Mouse (Mus musculus) limb, embryonic 14.5 days (tissue): ENCODE measurements around the gene Capn8. TPM values are rescaled to one million over a fixed set of nuclear protein-coding genes. Genes with fewer than 3 reads are reported as not detected.
"Not testable (repeated sequence)": the region's sequence is repeated elsewhere in the genome, so short reads cannot be mapped to it uniquely, and the experiment has no call there.

Experiments
- ATAC-seq: fragments of 200-750 bp; cut with Nextera tagmentation; 2 replicates; pipeline ENCODE4 v1.8.0; 2017; ENCODE audit warnings: low read depth, moderate number of reproducible peaks, moderate TSS enrichment; ENCODE audit not compliant: low FRiP score
- DNase-seq: peaks from one replicate; pipeline ENCODE4 v3.0.0-alpha.2; 2015; ENCODE audit warnings: low spot score
- H3K27ac ChIP-seq: fragments of 300-500 bp; sonication (generic); replicated peaks from 2 replicates; pipeline ENCODE4 v1.5.1; 2014; ENCODE audit warnings: low read depth, mild to moderate bottlenecking, low read length, moderate library complexity, mixed read lengths
- H3K27me3 ChIP-seq: fragments of 300-500 bp; sonication (generic); 2 replicates; pipeline ENCODE4 v1.6.1; 2014; ENCODE audit warnings: low read length, mixed read lengths; ENCODE audit not compliant: control insufficient read depth, insufficient read depth
- H3K36me3 ChIP-seq: fragments of 300-500 bp; sonication (generic); 2 replicates; pipeline ENCODE4 v1.6.1; 2014; ENCODE audit warnings: mild to moderate bottlenecking, low read length, moderate library complexity, mixed read lengths; ENCODE audit not compliant: control insufficient read depth, insufficient read depth
- H3K4me1 ChIP-seq: fragments of 300-500 bp; sonication (generic); 2 replicates; pipeline ENCODE4 v1.6.1; 2014; ENCODE audit warnings: antibody characterized with exemption, low read length, mixed read lengths; ENCODE audit not compliant: control insufficient read depth, insufficient read depth
- H3K4me2 ChIP-seq: fragments of 300-500 bp; sonication (generic); replicated peaks from 2 replicates; pipeline ENCODE4 v1.6.1; 2014; ENCODE audit warnings: low read depth, mild to moderate bottlenecking, low read length, moderate library complexity; ENCODE audit not compliant: severe bottlenecking
- H3K4me3 ChIP-seq: fragments of 300-500 bp; sonication (generic); replicated peaks from 2 replicates; pipeline ENCODE4 v1.5.1; 2014; ENCODE audit warnings: low read length
- H3K9ac ChIP-seq: fragments of 300-500 bp; sonication (generic); 2 replicates; pipeline ENCODE4 v1.6.1; 2014; ENCODE audit warnings: mild to moderate bottlenecking, low read depth, low read length, moderate library complexity; ENCODE audit not compliant: severe bottlenecking
- H3K9me3 ChIP-seq: fragments of 300-500 bp; sonication (generic); 2 replicates; pipeline ENCODE4 v1.6.1; 2016; ENCODE audit warnings: low read length; ENCODE audit not compliant: control insufficient read depth
- POLR2A ChIP-seq: fragments of 200-500 bp; IDR thresholded peaks from 2 replicates; pipeline ENCODE4 v1.8.0; 2012; ENCODE audit warnings: inconsistent platforms, mild to moderate bottlenecking, moderate library complexity, borderline replicate concordance; ENCODE audit not compliant: insufficient read depth, insufficient read length; ENCODE audit errors: extremely low read depth
- WGBS: fragments of 180-500 bp; shearing (Covaris S2); extraction: QIAGEN DNeasy Blood & Tissue Kit; methylation state at CpG from one replicate; pipeline ENCODE4 v1.1.7; 2014; 5-methylcytosine and 5-hydroxymethylcytosine counted together
- polyA plus RNA-seq, 2 experiments: library from polyadenylated mRNA; depleted of rRNA in 1 of 2; stranded (reverse) in 1 of 2; unstranded in 1 of 2; fragments of >200 nt; fragmentation: Nextera tagmentation in 1 of 2; extraction: Ambion mirVana in 1 of 2; gene quantifications; 2 replicates each; pipeline versions ENCODE4 v1.2.1 to v1.2.3; 2012 to 2014

Gene Capn8
- polyA plus RNA-seq, 2 experiments, result 0.08 TPM; not detected in 1

GRCm38 (mm10) chr1:182639456-182639855 is 74.6 kb downstream of the Capn8 start:
- DNase-seq, result no peak
- TF ChIP-seq POLR2A, result no peak
- H3K4me3 ChIP-seq, result no peak overlapping the region
- WGBS, result 77% methylated on average over 5 of the region's 5 CpGs
- H3K4me2 ChIP-seq, result no peak overlapping the region
- H3K27me3 ChIP-seq, result no peaks in the 10 kb centered on the region
- no peaks in the 10 kb centered on the region for H3K36me3 ChIP-seq
- no peak for ATAC-seq
- peaks cover 5% of the 10 kb centered on the region; the same call in 1 of the 2 replicates for H3K4me1 ChIP-seq
- H3K9ac ChIP-seq, result no peak overlapping the region
- no peaks in the 10 kb centered on the region for H3K9me3 ChIP-seq
- H3K27ac ChIP-seq, result no peak overlapping the region

GRCm38 (mm10) chr1:182640094-182640493 is 75.3 kb downstream of the Capn8 start:
- Histone ChIP-seq H3K9me3 (no peaks in the 10 kb centered on the region), H3K9ac (no peak overlapping the region), H3K36me3 (no peaks in the 10 kb centered on the region), H3K4me1 (peaks cover 5% of the 10 kb centered on the region; the same call in 1 of the 2 replicates), H3K4me3 (no peak overlapping the region), H3K27me3 (no peaks in the 10 kb centered on the region), H3K4me2 (no peak overlapping the region), H3K27ac (no peak overlapping the region)
- TF ChIP-seq POLR2A, result no peak
- WGBS, result 59% methylated on average over 4 of the region's 4 CpGs
- ATAC-seq (no peak), DNase-seq (no peak)

GRCm38 (mm10) chr1:182642779-182643178 is 78.0 kb downstream of the Capn8 start:
- no peak for ATAC-seq
- no peak for TF ChIP-seq POLR2A
- DNase-seq, result no peak
- Histone ChIP-seq H3K4me1 (peaks cover 5% of the 10 kb centered on the region; the same call in 1 of the 2 replicates), H3K4me3 (no peak overlapping the region), H3K9ac (no peak overlapping the region; the same call in 1 of the 2 replicates), H3K36me3 (no peaks in the 10 kb centered on the region), H3K27me3 (no peaks in the 10 kb centered on the region), H3K27ac (no peak overlapping the region), H3K4me2 (no peak overlapping the region), H3K9me3 (no peaks in the 10 kb centered on the region)
- WGBS, result 50% methylated on average over 2 of the region's 2 CpGs

GRCm38 (mm10) chr1:182644418-182644817 is 79.6 kb downstream of the Capn8 start:
- H3K4me1 ChIP-seq, H3K9me3 ChIP-seq, H3K27ac ChIP-seq, ATAC-seq, H3K4me3 ChIP-seq, DNase-seq, H3K9ac ChIP-seq, H3K4me2 ChIP-seq, H3K36me3 ChIP-seq, H3K27me3 ChIP-seq: not testable (repeated sequence)
- WGBS, result 87% methylated on average over 8 of the region's 8 CpGs

GRCm38 (mm10) chr1:182645211-182645668 is 80.4 kb downstream of the Capn8 start:
- Histone ChIP-seq H3K27ac (no peak overlapping the region), H3K4me1 (peaks cover 5% of the 10 kb centered on the region; the same call in 1 of the 2 replicates), H3K9ac (no peak overlapping the region), H3K27me3 (no peaks in the 10 kb centered on the region), H3K36me3 (no peaks in the 10 kb centered on the region), H3K4me2 (no peak overlapping the region), H3K9me3 (no peaks in the 10 kb centered on the region), H3K4me3 (no peak overlapping the region)
- DNase-seq (no peak), ATAC-seq (no peak)
- 74% methylated on average over 6 of the region's 6 CpGs for WGBS
- TF ChIP-seq POLR2A, result no peak

- no peak for ATAC-seq
- peaks cover 5% of the 10 kb centered on the region; the same call in 1 of the 2 replicates for H3K4me1 ChIP-seq
- no peak for TF ChIP-seq POLR2A
- H3K27ac ChIP-seq, result no peak overlapping the region
- H3K9me3 ChIP-seq, result no peaks in the 10 kb centered on the region
- no peak overlapping the region for H3K4me2 ChIP-seq
- H3K4me3 ChIP-seq, result no peak overlapping the region
- no peak for DNase-seq
- 55% methylated on average over 3 of the region's 3 CpGs for WGBS
- H3K27me3 ChIP-seq, result no peaks in the 10 kb centered on the region
- H3K36me3 ChIP-seq, result no peaks in the 10 kb centered on the region
- H3K9ac ChIP-seq, result no peak overlapping the region
Observed at GRCm38 (mm10) chr1:182646796-182647195, 82.0 kb downstream of the Capn8 start.
